Mouse (Mus musculus) adrenal gland, postnatal 4 days (tissue): ENCODE results near the gene Gm19426. TPM values are rescaled to one million over a fixed set of nuclear protein-coding genes. Genes with fewer than 3 reads are reported as not detected.

Experiments used
- DNase-seq, 2 experiments: peaks; one replicate each; pipeline ENCODE4 v3.0.0; 2021 to 2022; ENCODE audit warnings: low spot score in 2 of 2, mixed read lengths in 2 of 2
- microRNA-seq: library from miRNA; unstranded; fragments of <30 nt; microRNA quantifications from one replicate; pipeline ENCODE4 v1.2.0, GENCODE M21; 2021
- total RNA-seq, 2 experiments: library from RNA; stranded (reverse); gene quantifications; 2 replicates each; pipeline ENCODE4 v1.2.3; 2021

Gm19426 gene
- total RNA-seq, 2 experiments from 2014 or later: 8.3 to 9.1 TPM

GRCm38 (mm10) chr2:84723856-84724255 lies 19.6 kb downstream of the Gm19426 start:
- DNase-seq: no peak

GRCm38 (mm10) chr2:84721182-84721581 lies 22.3 kb downstream of the Gm19426 start:
- DNase-seq: no peak

- DNase-seq: no peak
These were observed 22.7 kb downstream of the Gm19426 start for GRCm38 (mm10) chr2:84720718-84721117.

- DNase-seq: no peak
These were observed 26.1 kb downstream of the Gm19426 start for GRCm38 (mm10) chr2:84717357-84717756.

- DNase-seq: no peak
These were observed 26.8 kb downstream of the Gm19426 start for GRCm38 (mm10) chr2:84716423-84717355.

GRCm38 (mm10) chr2:84715562-84716361 lies 27.7 kb downstream of the Gm19426 start:
- DNase-seq: no peak

- DNase-seq: peak; percentile 97 to 99
These were observed 28.5 kb downstream of the Gm19426 start, which contains the start of gene Zdhhc5 for GRCm38 (mm10) chr2:84714811-84715561. Gene Zdhhc5 (minus strand): TSS chr2:84715180.

- DNase-seq: no peak
These were observed 29.0 kb downstream of the Gm19426 start for GRCm38 (mm10) chr2:84714422-84714810.

- DNase-seq: no peak
These were observed 31.6 kb downstream of the Gm19426 start for GRCm38 (mm10) chr2:84711898-84712297.

- DNase-seq: no peak
These were observed 35.9 kb downstream of the Gm19426 start for GRCm38 (mm10) chr2:84707523-84707922.

GRCm38 (mm10) chr2:84705295-84705694 lies 38.2 kb downstream of the Gm19426 start:
- no peak for DNase-seq

- no peak for DNase-seq
These were observed 39.1 kb downstream of the Gm19426 start for GRCm38 (mm10) chr2:84704329-84704728.

GRCm38 (mm10) chr2:84703497-84703896 lies 40.0 kb downstream of the Gm19426 start:
- DNase-seq: no peak

GRCm38 (mm10) chr2:84695007-84695695 lies 48.3 kb downstream of the Gm19426 start:
- no peak for DNase-seq

Small RNA genes within 50 kb of the gene (microRNA-seq; reads per million reads assigned to microRNA genes)
- 9,835 reads per million, percentile 93 among the genes with 10 or more reads in this experiment for gene Mir130a

Other genes starting within 250 kb of the Gm19426 start
- 100 to 1,000 TPM; 157 to 165 TPM for gene Ctnnd1, start 92.9 kb downstream of the Gm19426 start, total RNA-seq
- gene Btbd18, start 84.6 kb downstream of the Gm19426 start, total RNA-seq: under 1 TPM; 0.22 to 0.42 TPM
- 10 to 100 TPM; 87.7 to 89.0 TPM for gene Selenoh, start 72.9 kb downstream of the Gm19426 start, total RNA-seq
- gene Gm28635, start 65.6 kb downstream of the Gm19426 start, total RNA-seq: not detected
- gene Med19, start 65.3 kb downstream of the Gm19426 start, total RNA-seq: 10 to 100 TPM; 26.7 to 28.6 TPM
- gene Tmx2, start 64.5 kb downstream of the Gm19426 start, total RNA-seq: 100 to 1,000 TPM; 114 to 116 TPM
- gene Zdhhc5, start 28.5 kb downstream of the Gm19426 start, total RNA-seq: 10 to 100 TPM; 52.5 to 61.7 TPM
- 10 to 100 TPM; 13.0 to 15.2 TPM for gene Clp1, start 16.3 kb downstream of the Gm19426 start, total RNA-seq
- 10 to 100 TPM; 12.0 to 18.2 TPM for gene Ypel4, start 9.6 kb downstream of the Gm19426 start, total RNA-seq
- 10 to 100 TPM; 64.5 to 76.4 TPM for gene Serping1, start 31.8 kb upstream of the Gm19426 start, total RNA-seq
- gene Ube2l6, start 55.2 kb upstream of the Gm19426 start, total RNA-seq: 10 to 100 TPM; 31.1 to 35.4 TPM
- 1 to 10 TPM; 1.8 to 3.9 TPM for gene Smtnl1, start 79.0 kb upstream of the Gm19426 start, total RNA-seq
- gene Timm10, start 83.3 kb upstream of the Gm19426 start, total RNA-seq: 10 to 100 TPM; 40.5 to 43.7 TPM
- 10 to 100 TPM in 1 of 2 experiments, 1 to 10 TPM in 1; 8.8 to 11.1 TPM for gene Slc43a1, start 95.2 kb upstream of the Gm19426 start, total RNA-seq
- 1 to 10 TPM; 2.2 to 3.4 TPM for gene Rtn4rl2, start 143.1 kb upstream of the Gm19426 start, total RNA-seq
- gene Slc43a3, start 192.9 kb upstream of the Gm19426 start, total RNA-seq: 10 to 100 TPM; 66.4 to 68.4 TPM
- 1 to 10 TPM; 2.2 to 7.8 TPM for gene Prg2, start 236.8 kb upstream of the Gm19426 start, total RNA-seq
- gene Prg3, start 244.6 kb upstream of the Gm19426 start, total RNA-seq: under 1 TPM; 0.50 to 0.73 TPM